Comparison of ENCODE assay signal across 8 mouse cellular contexts in the genomic region with DNA sequence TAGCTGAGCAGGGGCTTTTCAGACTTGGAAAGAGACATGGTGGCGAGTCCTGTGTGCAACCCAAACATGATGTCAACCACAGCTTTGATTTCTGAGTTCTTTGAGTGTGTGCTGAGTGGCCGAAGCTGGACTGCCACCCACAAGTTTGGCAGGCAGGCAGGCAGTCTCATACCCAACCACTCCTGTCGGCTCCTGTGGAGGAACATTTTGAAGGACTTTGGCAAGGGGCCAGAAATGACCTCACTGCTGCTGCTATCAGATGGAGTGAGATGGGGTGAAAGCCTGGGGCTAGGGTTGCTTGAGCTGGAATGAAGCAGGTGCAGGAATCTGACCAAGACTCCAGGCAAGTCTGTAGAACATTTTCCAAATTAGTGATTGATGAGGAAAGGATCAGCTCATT.
A peak's percentile ranks its signal among the peaks of the same experiment; 100 is the strongest.
DNase-seq lines count a peak whose midpoint lies in the region; ATAC-seq and TF ChIP-seq lines count a peak whose summit lies in the region.
"Had no signal": no experiment of that assay in that cellular context is flagged by ENCODE, and none has a peak within 500 bp of the region (broad histone marks: within the 10 kb centered on the region; RNA-seq: fewer than 3 reads in every experiment).

No protein-coding gene starts in this region.

- peak; percentile 78 for DNase-seq in MN1 (ENCODE audit: low spot score)
- peak; percentile 91 to 95 for DNase-seq in adrenal gland, adult (ENCODE audit: inconsistent age in 2 of 2, low spot score in 1 of 2)
- DNase-seq in heart, adult 9 months (ENCODE audit: low spot score in 2 of 2) = peak; percentile 31
- peak; percentile 71 for DNase-seq in lung, adult 2 months
- DNase-seq in yolk sac, embryonic 10.5 days (ENCODE audit: low spot score) = no peak
- no peak for DNase-seq in spleen, adult 12 weeks (ENCODE audit: low spot score)

- no peak overlapping the region for H3K4me2 ChIP-seq in liver, embryonic 12.5 days
- H3K4me2 ChIP-seq: neural tube, embryonic 12.5 days had no signal

- no peak overlapping the region for H3K4me3 ChIP-seq in lung, adult 2 months (replicated peaks; ENCODE audit: extremely low read depth, low read depth, low read length)
- no peak overlapping the region for H3K4me3 ChIP-seq in liver, embryonic 12.5 days
- H3K4me3 ChIP-seq: neural tube, embryonic 12.5 days had no signal

- no peak overlapping the region for H3K27ac ChIP-seq in liver, embryonic 12.5 days
- H3K27ac ChIP-seq: neural tube, embryonic 12.5 days had no signal

- WGBS in lung, adult 2 months = 14% methylated on average over 3 of the region's 3 CpGs
- WGBS in liver, embryonic 12.5 days (ENCODE audit: insufficient replicate concordance) = 37% methylated on average over 3 of the region's 3 CpGs

- peaks cover 2% of the 10 kb centered on the region for H3K4me1 ChIP-seq in lung, adult 2 months (ENCODE audit: control insufficient read depth, insufficient read depth, low read length)
- no peaks in the 10 kb centered on the region for H3K4me1 ChIP-seq in liver, embryonic 12.5 days

- no peak for ATAC-seq in liver, embryonic 12.5 days

- no peaks in the 10 kb centered on the region for H3K36me3 ChIP-seq in liver, embryonic 12.5 days
- H3K36me3 ChIP-seq: neural tube, embryonic 12.5 days had no signal

- no peak for TF ChIP-seq CTCF in lung, adult 2 months (IDR thresholded peaks at IDR 0.05; ENCODE audit: insufficient read depth, low read length)

- H3K9ac ChIP-seq in liver, embryonic 12.5 days = no peak overlapping the region
- H3K9ac ChIP-seq: neural tube, embryonic 12.5 days had no signal

- no peaks in the 10 kb centered on the region for H3K9me3 ChIP-seq in liver, embryonic 12.5 days (replicated peaks)
- H3K9me3 ChIP-seq: neural tube, embryonic 12.5 days had no signal

- H3K27me3 ChIP-seq in liver, embryonic 12.5 days (replicated peaks) = no peaks in the 10 kb centered on the region
- H3K27me3 ChIP-seq: neural tube, embryonic 12.5 days had no signal

- no peak for TF ChIP-seq POLR2A in lung, adult 2 months (IDR thresholded peaks at IDR 0.05; ENCODE audit: borderline replicate concordance, extremely low read depth, low read depth, low read length)

Comparison
In these comparisons a context has a peak if more than half of its experiments do, and no peak if none do; other contexts are left out.
1. DNase-seq: peak in MN1 (single experiment), adrenal gland, adult (2 of 2), heart, adult 9 months (2 of 2) and lung, adult 2 months (single experiment); none in yolk sac, embryonic 10.5 days (single experiment) and spleen, adult 12 weeks (single experiment).